Mouse (Mus musculus): Measurements from ENCODE around the gene Cox8b. TPM values are rescaled to one million over a fixed set of nuclear protein-coding genes. Genes with fewer than 3 reads are reported as not detected.

Cox8b gene
- polyA plus RNA-seq, 1 experiment from 2014 or later: not detected

- 0 out of 2 replicates have a peak, but pooled peaks cover 4% of the 10 kb centered on the region for H3K36me3 ChIP-seq
- peaks cover 34% of the 10 kb centered on the region for H3K4me1 ChIP-seq
- H3K27ac ChIP-seq: no peak overlapping the region
- peaks cover 32% of the 10 kb centered on the region for H3K27me3 ChIP-seq (replicated peaks)
- no peak overlapping the region for H3K4me3 ChIP-seq
- WGBS (ENCODE audit: insufficient replicate concordance): 35% methylated on average over 2 of the region's 2 CpGs
- no peak overlapping the region for H3K4me2 ChIP-seq
- ATAC-seq: no peak
- H3K9ac ChIP-seq: no peak overlapping the region
- H3K9me3 ChIP-seq (replicated peaks): no peaks in the 10 kb centered on the region
Measured at GRCm38 (mm10) chr7:140938896-140939295, 38.6 kb upstream of the Cox8b start.

DNA sequence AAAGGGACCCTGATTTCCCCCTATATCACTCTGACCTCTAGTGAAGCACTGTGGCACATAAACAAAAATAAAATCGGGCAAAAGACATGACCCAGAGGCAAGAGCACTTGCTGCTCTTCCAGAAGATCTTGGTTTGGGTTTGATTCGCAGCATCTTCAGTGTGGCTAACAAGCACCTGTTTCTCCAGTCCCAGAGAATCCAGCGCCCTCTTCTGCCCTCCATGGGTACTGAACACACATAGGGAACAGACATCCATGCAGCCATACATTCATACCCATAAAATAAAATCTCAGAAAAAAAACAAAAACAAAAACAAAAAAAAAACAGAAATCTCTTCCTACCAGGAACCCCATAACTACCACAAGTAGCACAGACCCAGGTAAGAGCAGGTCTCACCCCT lies 38.2 kb upstream of the Cox8b start:
- 30% methylated on average over 3 of the region's 3 CpGs for WGBS (ENCODE audit: insufficient replicate concordance)
- H3K9me3 ChIP-seq (replicated peaks): no peaks in the 10 kb centered on the region

DNA sequence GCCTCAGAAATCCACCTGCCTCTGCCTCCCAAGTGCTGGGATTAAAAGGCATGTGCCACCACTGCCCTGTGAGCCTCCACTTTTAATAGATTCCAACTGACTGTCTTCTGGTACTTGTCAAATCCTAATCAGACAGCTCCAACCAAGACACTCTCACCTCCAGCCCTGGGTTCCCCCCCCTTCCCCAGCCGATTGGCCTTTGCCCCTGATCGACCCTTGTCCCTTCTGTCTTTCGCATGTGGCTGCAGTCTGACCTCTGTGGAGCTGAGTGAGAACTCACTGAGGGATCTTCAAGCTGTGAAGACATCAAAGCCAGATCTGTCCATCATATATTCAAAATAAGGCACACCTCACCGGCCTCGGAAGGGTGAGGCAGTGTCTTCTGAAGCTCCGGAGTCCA lies 26.9 kb upstream of the Cox8b start:
- peaks cover 6% of the 10 kb centered on the region; the same call in 1 of the 2 replicates for H3K36me3 ChIP-seq
- ATAC-seq: no peak
- no peak overlapping the region for H3K27ac ChIP-seq
- H3K4me3 ChIP-seq: no peak overlapping the region
- H3K4me2 ChIP-seq: no peak overlapping the region
- H3K4me1 ChIP-seq: peaks cover 12% of the 10 kb centered on the region
- 74% methylated on average over 6 of the region's 6 CpGs for WGBS (ENCODE audit: insufficient replicate concordance)
- H3K9ac ChIP-seq: no peak overlapping the region
- peaks cover 47% of the 10 kb centered on the region for H3K27me3 ChIP-seq (replicated peaks)
- no peaks in the 10 kb centered on the region for H3K9me3 ChIP-seq (replicated peaks)

More for the DNA sequence above, 38.2 kb upstream of the Cox8b start:
- Histone ChIP-seq H3K27me3 (replicated peaks) (peaks cover 32% of the 10 kb centered on the region), H3K9ac (no peak overlapping the region), H3K4me2 (no peak overlapping the region), H3K4me3 (no peak overlapping the region), H3K36me3 (0 out of 2 replicates have a peak, but pooled peaks cover 4% of the 10 kb centered on the region), H3K4me1 (peaks cover 32% of the 10 kb centered on the region), H3K27ac (no peak overlapping the region)
- ATAC-seq: no peak

DNA sequence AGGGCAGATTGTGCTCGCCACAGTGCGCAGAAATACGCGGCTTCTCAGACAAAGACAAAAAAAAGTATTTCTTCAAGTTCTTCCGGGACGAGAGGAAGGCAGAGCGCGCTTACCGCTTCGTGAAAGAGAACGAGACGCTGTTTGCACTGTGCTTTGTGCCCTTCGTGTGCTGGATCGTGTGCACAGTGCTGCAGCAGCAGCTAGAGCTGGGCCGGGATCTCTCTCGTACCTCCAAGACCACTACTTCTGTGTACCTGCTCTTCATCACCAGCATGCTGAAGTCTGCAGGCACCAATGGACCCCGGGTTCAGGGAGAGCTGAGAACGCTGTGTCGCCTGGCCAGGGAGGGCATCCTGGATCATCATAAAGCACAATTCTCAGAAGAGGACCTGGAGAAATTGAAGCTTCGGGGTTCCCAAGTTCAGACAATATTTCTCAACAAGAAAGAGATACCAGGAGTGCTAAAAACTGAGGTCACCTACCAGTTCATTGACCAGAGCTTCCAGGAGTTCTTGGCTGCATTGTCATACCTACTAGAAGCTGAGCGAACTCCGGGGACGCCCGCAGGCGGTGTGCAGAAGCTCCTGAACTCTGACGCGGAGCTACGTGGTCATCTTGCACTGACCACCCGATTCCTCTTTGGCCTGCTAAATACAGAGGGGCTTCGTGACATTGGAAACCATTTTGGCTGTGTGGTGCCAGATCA lies 23.0 kb upstream of the Cox8b start:
- no peak for ATAC-seq
- WGBS (ENCODE audit: insufficient replicate concordance): 25% methylated on average over 30 of the region's 30 CpGs
- Histone ChIP-seq H3K4me1 (peaks cover 40% of the 10 kb centered on the region), H3K4me3 (peak overlapping the region; percentile 37), H3K27ac (no peak overlapping the region), H3K4me2 (peak overlapping the region; percentile 63), H3K36me3 (no peaks in the 10 kb centered on the region), H3K9me3 (replicated peaks) (no peaks in the 10 kb centered on the region), H3K9ac (no peak overlapping the region), H3K27me3 (replicated peaks) (peaks cover 79% of the 10 kb centered on the region)

DNA sequence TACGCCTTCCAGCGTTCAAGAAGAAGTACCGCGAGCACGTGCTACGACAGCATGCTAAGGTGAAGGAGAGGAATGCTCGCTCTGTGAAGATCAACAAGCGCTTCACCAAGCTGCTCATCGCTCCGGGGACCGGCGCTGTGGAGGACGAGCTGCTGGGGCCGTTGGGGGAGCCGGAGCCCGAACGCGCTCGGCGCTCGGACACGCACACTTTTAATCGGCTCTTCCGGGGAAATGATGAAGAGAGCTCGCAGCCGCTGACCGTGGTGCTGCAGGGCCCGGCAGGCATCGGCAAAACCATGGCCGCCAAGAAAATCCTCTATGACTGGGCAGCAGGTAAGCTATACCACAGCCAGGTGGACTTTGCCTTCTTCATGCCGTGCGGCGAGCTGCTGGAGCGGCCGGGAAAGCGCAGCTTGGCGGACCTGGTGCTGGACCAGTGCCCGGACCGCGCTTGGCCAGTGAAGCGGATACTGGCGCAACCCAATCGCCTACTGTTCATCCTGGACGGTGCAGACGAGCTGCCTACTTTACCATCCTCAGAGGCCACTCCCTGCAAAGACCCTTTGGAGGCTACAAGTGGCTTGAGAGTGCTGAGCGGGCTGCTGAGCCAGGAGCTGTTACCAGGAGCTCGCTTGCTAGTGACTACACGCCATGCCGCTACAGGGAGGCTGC lies 22.3 kb upstream of the Cox8b start:
- ATAC-seq: no peak
- Histone ChIP-seq H3K4me1 (peaks cover 40% of the 10 kb centered on the region), H3K27me3 (replicated peaks) (peaks cover 82% of the 10 kb centered on the region), H3K9ac (no peak overlapping the region), H3K9me3 (replicated peaks) (no peaks in the 10 kb centered on the region), H3K36me3 (no peaks in the 10 kb centered on the region), H3K4me2 (peak overlapping the region; percentile 63), H3K4me3 (peak overlapping the region; percentile 37), H3K27ac (no peak overlapping the region)
- 3% methylated on average over 49 of the region's 49 CpGs for WGBS (ENCODE audit: insufficient replicate concordance)

DNA sequence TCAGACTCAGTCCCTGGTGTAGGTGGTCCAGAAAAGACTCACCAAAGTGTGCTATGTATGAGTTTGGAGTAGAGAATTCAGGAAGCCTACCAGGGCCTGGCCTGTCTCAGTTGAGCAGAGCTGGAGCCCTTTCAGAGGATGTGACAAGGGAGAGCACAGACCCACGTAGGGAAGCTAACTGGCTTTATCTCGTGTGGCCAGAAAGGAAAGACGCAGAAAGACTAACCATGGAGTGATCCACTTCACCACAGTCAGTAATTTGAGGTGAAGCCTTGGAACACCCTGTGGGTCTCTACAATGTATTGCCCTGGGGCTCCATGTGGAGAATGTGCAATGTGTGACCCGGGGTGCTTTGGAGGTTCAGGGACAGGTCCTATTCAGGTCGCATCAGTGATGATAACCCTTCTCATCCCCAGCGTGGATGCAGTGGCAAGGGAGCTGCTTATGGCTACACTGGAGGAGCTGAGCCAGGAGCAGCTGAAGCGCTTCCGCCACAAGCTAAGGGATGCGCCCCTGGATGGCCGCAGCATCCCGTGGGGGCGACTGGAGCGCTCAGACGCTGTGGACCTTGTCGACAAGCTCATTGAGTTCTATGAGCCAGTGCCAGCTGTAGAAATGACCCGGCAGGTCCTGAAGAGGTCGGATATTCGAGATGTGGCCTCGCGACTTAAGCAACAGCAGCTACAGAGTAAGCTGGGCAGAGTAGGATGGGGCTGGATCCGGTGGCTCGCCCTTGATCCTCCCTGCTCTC lies 21.2 kb upstream of the Cox8b start:
- WGBS (ENCODE audit: insufficient replicate concordance): 24% methylated on average over 22 of the region's 22 CpGs
- peaks cover 79% of the 10 kb centered on the region for H3K27me3 ChIP-seq (replicated peaks)

DNA sequence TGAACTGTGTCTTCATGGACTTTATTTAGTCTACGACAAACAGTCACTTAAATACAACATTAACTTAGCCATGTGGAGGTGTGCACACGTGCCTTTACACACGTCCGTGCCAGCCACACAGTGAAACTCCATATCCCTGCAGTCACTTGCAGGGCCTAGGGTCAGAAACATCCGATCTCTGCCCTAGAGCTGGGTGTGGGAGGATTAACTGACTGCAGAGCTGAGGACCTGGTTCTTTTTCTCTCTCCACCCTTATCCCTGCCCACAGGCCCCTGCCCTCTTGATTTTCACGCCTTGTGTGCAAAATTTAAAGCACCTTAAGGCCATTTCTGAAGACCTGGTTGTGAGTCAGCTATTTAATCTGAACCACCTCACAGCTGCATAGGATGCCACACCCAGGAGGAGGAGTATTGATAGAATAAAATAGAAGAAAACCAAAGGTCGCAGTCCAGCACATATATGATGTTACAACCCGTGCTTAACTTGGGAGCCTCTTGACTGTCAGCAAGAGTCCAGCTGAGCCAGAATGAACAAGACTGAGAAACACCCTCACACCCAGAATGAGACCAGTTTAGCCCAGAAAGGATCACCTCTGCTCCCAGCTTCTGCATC lies 20.3 kb upstream of the Cox8b start, which contains the start of gene Nlrp6:
Gene Nlrp6, plus strand, starts transcription at position 485 of the 612 bp plus-strand sequence.
- Histone ChIP-seq H3K27ac (no peak within 1 kb of the TSS), H3K4me1 (peaks cover 40% of the 10 kb centered on the region), H3K9me3 (replicated peaks) (no peaks in the 10 kb centered on the region), H3K36me3 (no peaks in the 10 kb centered on the region), H3K9ac (no peak within 1 kb of the TSS), H3K4me3 (no peak within 1 kb of the TSS), H3K4me2 (peak within 1 kb of the TSS; percentile 63; the same call in 1 of the 2 replicates), H3K27me3 (replicated peaks) (peaks cover 72% of the 10 kb centered on the region)
- 54% methylated on average over 8 of the region's 8 CpGs for WGBS (ENCODE audit: insufficient replicate concordance)
- ATAC-seq: no peak

More for the DNA sequence above, 21.2 kb upstream of the Cox8b start:
- Histone ChIP-seq H3K9ac (no peak overlapping the region), H3K4me1 (peaks cover 40% of the 10 kb centered on the region), H3K36me3 (no peaks in the 10 kb centered on the region), H3K4me3 (no peak overlapping the region), H3K4me2 (peak overlapping the region; percentile 63; the same call in 1 of the 2 replicates), H3K27ac (no peak overlapping the region), H3K9me3 (replicated peaks) (no peaks in the 10 kb centered on the region)
- no peak for ATAC-seq

DNA sequence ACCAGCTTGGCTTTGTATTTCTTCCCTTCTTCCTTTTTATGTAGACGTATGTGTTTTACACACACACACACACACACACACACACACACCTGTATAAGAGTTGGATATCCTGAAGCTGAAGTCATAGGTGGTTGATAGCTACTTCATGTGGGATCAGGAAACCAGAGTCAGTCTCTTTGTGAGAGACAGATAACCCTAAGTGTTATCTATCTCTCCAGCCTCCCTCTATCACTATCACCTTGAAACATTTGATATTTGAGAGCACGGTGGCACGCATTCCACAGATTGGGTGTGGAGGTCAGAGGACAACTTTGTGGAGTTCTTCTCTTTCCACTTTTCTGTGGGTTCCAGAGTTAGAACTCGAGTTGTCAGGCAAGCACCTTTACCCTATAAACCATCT lies 19.7 kb upstream of the Cox8b start:
- Histone ChIP-seq H3K27ac (no peak overlapping the region), H3K4me2 (no peak overlapping the region), H3K36me3 (no peaks in the 10 kb centered on the region), H3K4me1 (peaks cover 40% of the 10 kb centered on the region), H3K9ac (no peak overlapping the region), H3K27me3 (replicated peaks) (peaks cover 65% of the 10 kb centered on the region), H3K9me3 (replicated peaks) (no peaks in the 10 kb centered on the region), H3K4me3 (no peak overlapping the region)
- WGBS (ENCODE audit: insufficient replicate concordance): 20% methylated on average over 4 of the region's 4 CpGs
- no peak for ATAC-seq

DNA sequence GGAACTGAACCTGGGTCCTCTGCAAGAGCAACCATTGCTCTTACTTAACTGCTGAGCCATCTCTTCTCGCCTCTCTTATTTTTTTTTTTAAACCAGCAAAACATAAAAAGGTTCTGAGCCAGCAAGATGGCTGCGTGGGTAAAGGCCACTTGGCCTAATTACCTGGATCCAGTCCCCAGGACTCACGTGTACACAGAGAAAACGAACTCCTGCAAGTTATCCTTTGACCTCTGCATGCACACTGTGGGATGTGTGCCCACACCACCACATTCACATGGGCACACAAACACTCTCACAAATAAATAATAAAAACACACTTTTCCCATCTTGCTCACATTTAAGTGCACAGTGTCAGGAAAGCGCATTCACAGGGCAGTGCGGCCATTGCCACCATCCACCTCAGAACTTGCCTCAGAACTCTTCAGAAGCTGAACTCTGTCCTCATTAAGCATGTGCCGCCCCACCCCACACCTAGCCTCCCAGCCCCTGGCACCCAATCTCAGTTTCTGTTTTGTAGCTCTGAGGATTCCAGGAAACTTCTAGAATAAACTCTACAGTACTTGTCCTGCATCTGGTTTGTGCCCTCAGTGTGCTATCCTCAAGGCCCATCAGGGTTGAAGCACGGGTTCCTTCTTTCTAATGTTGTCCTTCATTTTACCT lies 13.9 kb upstream of the Cox8b start:
- Histone ChIP-seq H3K9ac (no peak overlapping the region), H3K27me3 (replicated peaks) (peaks cover 11% of the 10 kb centered on the region; the same call in 1 of the 2 replicates), H3K4me1 (peaks cover 13% of the 10 kb centered on the region), H3K27ac (no peak overlapping the region), H3K4me2 (no peak overlapping the region), H3K9me3 (replicated peaks) (no peaks in the 10 kb centered on the region), H3K4me3 (no peak overlapping the region), H3K36me3 (no peaks in the 10 kb centered on the region)
- no peak for ATAC-seq
- WGBS (ENCODE audit: insufficient replicate concordance): 72% methylated on average over 8 of the region's 8 CpGs

GRCm38 (mm10) chr7:140912846-140913482 lies 12.7 kb upstream of the Cox8b start:
- peaks cover 4% of the 10 kb centered on the region; the same call in 1 of the 2 replicates for H3K27me3 ChIP-seq (replicated peaks)
- WGBS (ENCODE audit: insufficient replicate concordance): 64% methylated on average over 5 of the region's 5 CpGs
- H3K9ac ChIP-seq: no peak overlapping the region
- H3K36me3 ChIP-seq: no peaks in the 10 kb centered on the region
- ATAC-seq: no peak
- H3K4me1 ChIP-seq: peaks cover 21% of the 10 kb centered on the region
- no peaks in the 10 kb centered on the region for H3K9me3 ChIP-seq (replicated peaks)
- H3K4me2 ChIP-seq: 0 out of 2 replicates have a peak overlapping the region, but pooled peaks have one; percentile 13
- H3K4me3 ChIP-seq: no peak overlapping the region
- peak overlapping the region; percentile 32; the same call in 1 of the 2 replicates for H3K27ac ChIP-seq

DNA sequence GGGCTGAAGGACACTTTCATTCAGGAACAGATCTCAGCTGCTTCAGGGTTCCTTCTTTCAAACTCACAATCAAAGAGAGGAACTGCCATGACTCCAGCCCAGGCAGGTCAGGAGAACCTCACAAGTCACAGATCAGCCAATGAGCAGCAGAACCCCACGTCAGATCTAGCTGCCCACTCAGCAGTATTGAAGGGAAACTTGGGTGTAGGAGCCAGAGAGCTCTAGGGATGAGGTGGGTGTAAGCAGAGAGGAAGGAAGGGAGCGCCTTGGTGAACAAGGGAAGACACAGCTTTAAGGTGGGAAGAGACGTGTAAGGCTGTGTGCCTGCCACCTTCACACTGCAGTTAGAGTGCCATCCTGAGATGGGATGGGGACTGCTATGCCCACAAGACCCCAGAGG lies 12.0 kb upstream of the Cox8b start:
- peak overlapping the region; percentile 32; the same call in 1 of the 2 replicates for H3K27ac ChIP-seq
- H3K36me3 ChIP-seq: no peaks in the 10 kb centered on the region
- no peak overlapping the region for H3K4me2 ChIP-seq
- ATAC-seq: no peak
- H3K27me3 ChIP-seq (replicated peaks): peaks cover 3% of the 10 kb centered on the region; the same call in 1 of the 2 replicates
- H3K4me3 ChIP-seq: no peak overlapping the region
- H3K4me1 ChIP-seq: peaks cover 21% of the 10 kb centered on the region
- H3K9me3 ChIP-seq (replicated peaks): no peaks in the 10 kb centered on the region
- 38% methylated on average over 3 of the region's 3 CpGs for WGBS (ENCODE audit: insufficient replicate concordance)
- H3K9ac ChIP-seq: no peak overlapping the region
